Mouse (Mus musculus): Measurements from ENCODE around the gene Espn.
A peak's percentile ranks its signal among the peaks of the same experiment; 100 is the strongest.

The Espn gene

GRCm38 (mm10) chr4:152125161-152126025, 26.8 kb downstream of the Espn start:
- DNase-seq (ENCODE audit: low spot score in 2 of 2), result peak in 1 of 2 experiments; percentile 9

- no peak for DNase-seq (ENCODE audit: low spot score in 2 of 2)
Observed at GRCm38 (mm10) chr4:152124361-152124961, 27.7 kb downstream of the Espn start.

GRCm38 (mm10) chr4:152121183-152121505, 31.0 kb downstream of the Espn start:
- no peak for DNase-seq (ENCODE audit: low spot score in 2 of 2)

- DNase-seq (ENCODE audit: low spot score in 2 of 2), result no peak
Observed at GRCm38 (mm10) chr4:152120311-152121182, 31.6 kb downstream of the Espn start.

GRCm38 (mm10) chr4:152119396-152120292, 32.5 kb downstream of the Espn start:
- no peak for DNase-seq (ENCODE audit: low spot score in 2 of 2)

GRCm38 (mm10) chr4:152117538-152117937, 34.6 kb downstream of the Espn start:
- no peak for DNase-seq (ENCODE audit: low spot score in 2 of 2)

GRCm38 (mm10) chr4:152115921-152116612, 36.1 kb downstream of the Espn start, which contains the start of gene Tnfrsf25:
Gene Tnfrsf25 (plus strand): TSS chr4:152115934.
- no peak for DNase-seq (ENCODE audit: low spot score in 2 of 2)

- no peak for DNase-seq (ENCODE audit: low spot score in 2 of 2)
Observed at GRCm38 (mm10) chr4:152114080-152114479, 38.1 kb downstream of the Espn start.

- no peak for DNase-seq (ENCODE audit: low spot score in 2 of 2)
Observed at GRCm38 (mm10) chr4:152112329-152112728, 39.8 kb downstream of the Espn start.

GRCm38 (mm10) chr4:152110689-152111088, 41.5 kb downstream of the Espn start:
- DNase-seq (ENCODE audit: low spot score in 2 of 2), result no peak

- no peak for DNase-seq (ENCODE audit: low spot score in 2 of 2)
Observed at GRCm38 (mm10) chr4:152109509-152109908, 42.7 kb downstream of the Espn start.

GRCm38 (mm10) chr4:152108673-152109072, 43.5 kb downstream of the Espn start:
- DNase-seq (ENCODE audit: low spot score in 2 of 2), result no peak

GRCm38 (mm10) chr4:152107971-152108509, 44.1 kb downstream of the Espn start:
- peak; percentile 67 to 69 for DNase-seq (ENCODE audit: low spot score in 2 of 2)

GRCm38 (mm10) chr4:152107493-152107892, 44.7 kb downstream of the Espn start:
- DNase-seq (ENCODE audit: low spot score in 2 of 2), result no peak

GRCm38 (mm10) chr4:152106746-152107145, 45.4 kb downstream of the Espn start:
- DNase-seq (ENCODE audit: low spot score in 2 of 2), result no peak

- peak in 1 of 2 experiments; percentile 73 for DNase-seq (ENCODE audit: low spot score in 2 of 2)
Observed at GRCm38 (mm10) chr4:152103025-152103424, 49.1 kb downstream of the Espn start.

- no peak for DNase-seq (ENCODE audit: low spot score in 2 of 2)
Observed at GRCm38 (mm10) chr4:152101921-152102320, 50.2 kb downstream of the Espn start.

GRCm38 (mm10) chr4:152101081-152101653, 51.0 kb downstream of the Espn start:
- no peak for DNase-seq (ENCODE audit: low spot score in 2 of 2)

- DNase-seq (ENCODE audit: low spot score in 2 of 2), result peak; percentile 78 to 86
Observed at GRCm38 (mm10) chr4:152100541-152100940, 51.6 kb downstream of the Espn start.
